Mouse (Mus musculus): Measurements from ENCODE around the gene Phyhd1. TPM values are rescaled to one million over a fixed set of nuclear protein-coding genes. Genes with fewer than 3 reads are reported as not detected.

Phyhd1 gene
- polyA plus RNA-seq, 1 experiment, result 101 TPM

DNA sequence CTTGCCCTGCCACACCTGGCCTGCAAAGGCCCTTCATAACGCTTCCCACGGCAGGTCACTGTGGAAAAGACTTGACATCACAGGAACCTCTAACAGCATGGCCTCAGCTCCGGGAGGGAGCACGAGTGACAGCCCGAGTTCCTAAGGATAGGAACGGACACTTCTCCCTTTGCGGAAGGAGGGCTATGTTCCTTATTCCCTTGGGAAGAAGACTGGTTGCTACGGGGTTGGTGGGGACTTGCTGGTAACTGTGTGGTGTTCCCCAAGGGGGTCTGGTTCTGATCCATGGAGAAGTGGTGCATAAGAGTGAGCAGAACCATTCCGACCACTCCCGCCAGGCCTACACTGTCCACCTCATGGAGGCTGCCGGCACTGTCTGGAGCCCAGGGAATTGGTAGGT, 14.7 kb downstream of the Phyhd1 start, which contains the start of gene Gm28038:
Gene Gm28038, plus strand, starts transcription at position 301 of the 400 bp plus-strand sequence.
- no peak for TF ChIP-seq CTCF (IDR thresholded peaks at IDR 0.05; ENCODE audit: borderline replicate concordance, insufficient read depth, low read length)
- no peak for TF ChIP-seq POLR2A (IDR thresholded peaks at IDR 0.05; ENCODE audit: low read depth, low read length)
- Histone ChIP-seq H3K4me1 (ENCODE audit: control insufficient read depth, insufficient read depth, low read length) (no peaks in the 10 kb centered on the region), H3K27ac (ENCODE audit: insufficient read depth, low read length) (no peak within 1 kb of the TSS), H3K4me3 (ENCODE audit: insufficient read depth, low read length) (no peak within 1 kb of the TSS)

DNA sequence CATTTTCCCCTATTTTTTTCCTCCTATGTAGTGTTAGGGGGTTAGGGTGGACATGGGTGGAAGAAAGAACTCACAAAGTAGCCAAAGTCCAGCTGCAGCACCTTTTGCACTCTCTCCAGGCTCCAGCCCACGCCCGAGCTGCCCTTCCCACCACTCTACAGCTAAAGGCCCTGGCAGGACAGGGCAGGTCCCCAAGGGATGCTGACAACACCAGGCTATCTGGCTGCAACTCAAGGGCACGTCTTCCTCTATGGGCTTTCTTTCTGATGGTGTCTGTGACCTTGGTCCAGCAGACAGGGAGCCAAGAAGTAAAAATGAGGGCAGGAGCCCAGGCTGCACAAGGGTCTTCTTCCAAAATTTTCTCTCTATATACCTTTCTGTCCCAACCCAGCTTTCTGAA, 15.6 kb downstream of the Phyhd1 start:
- Histone ChIP-seq H3K27ac (ENCODE audit: insufficient read depth, low read length) (no peak overlapping the region), H3K4me1 (ENCODE audit: control insufficient read depth, insufficient read depth, low read length) (no peaks in the 10 kb centered on the region), H3K4me3 (ENCODE audit: insufficient read depth, low read length) (no peak overlapping the region)
- TF ChIP-seq CTCF (IDR thresholded peaks at IDR 0.05; ENCODE audit: borderline replicate concordance, insufficient read depth, low read length) (no peak), POLR2A (IDR thresholded peaks at IDR 0.05; ENCODE audit: low read depth, low read length) (no peak)

DNA sequence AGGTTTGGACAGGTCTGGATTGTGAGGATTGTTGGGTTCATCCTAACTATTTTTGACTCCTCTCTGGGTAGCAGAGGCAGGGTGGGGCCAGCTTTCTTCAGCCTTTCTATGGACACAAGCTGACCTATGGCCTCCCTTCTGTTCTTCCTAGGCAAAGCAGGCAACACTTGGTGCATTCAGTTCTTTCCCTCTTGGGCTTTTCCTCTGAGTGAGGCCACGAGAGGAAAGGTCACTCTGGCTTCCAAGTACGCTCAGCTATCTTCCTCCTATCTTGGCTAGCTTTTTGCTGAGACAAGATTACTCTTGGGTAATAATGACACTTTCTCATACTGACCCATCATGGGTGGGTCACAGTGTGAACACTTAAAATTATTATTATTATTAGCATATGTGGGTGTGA, 17.2 kb downstream of the Phyhd1 start:
- Histone ChIP-seq H3K27ac (ENCODE audit: insufficient read depth, low read length) (no peak overlapping the region), H3K4me1 (ENCODE audit: control insufficient read depth, insufficient read depth, low read length) (no peaks in the 10 kb centered on the region), H3K4me3 (ENCODE audit: insufficient read depth, low read length) (no peak overlapping the region)
- TF ChIP-seq POLR2A (IDR thresholded peaks at IDR 0.05; ENCODE audit: low read depth, low read length) (no peak; the same call in 1 of the 2 replicates), CTCF (IDR thresholded peaks at IDR 0.05; ENCODE audit: borderline replicate concordance, insufficient read depth, low read length) (no peak)

DNA sequence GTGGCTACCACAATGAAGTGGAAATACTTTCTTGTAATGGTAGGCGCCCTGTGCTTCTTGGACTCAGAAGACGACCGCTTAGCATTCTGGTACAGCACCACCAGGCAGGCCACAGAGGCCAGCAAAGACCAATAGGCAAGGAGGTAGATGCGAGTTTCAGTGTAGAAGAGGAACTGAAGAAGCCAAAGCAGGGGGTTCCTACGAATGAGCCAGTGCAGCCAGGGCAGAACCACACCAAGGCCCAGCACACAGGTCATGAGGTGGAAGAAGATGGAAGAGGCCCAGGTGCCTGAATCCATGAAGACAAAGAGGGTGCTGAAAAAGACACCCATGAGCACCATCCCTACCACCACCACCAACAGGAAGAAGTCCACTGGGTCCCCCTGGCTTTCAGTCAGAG, 19.0 kb downstream of the Phyhd1 start:
- H3K4me1 ChIP-seq (ENCODE audit: control insufficient read depth, insufficient read depth, low read length), result no peaks in the 10 kb centered on the region
- TF ChIP-seq CTCF (IDR thresholded peaks at IDR 0.05; ENCODE audit: borderline replicate concordance, insufficient read depth, low read length), result no peak
- TF ChIP-seq POLR2A (IDR thresholded peaks at IDR 0.05; ENCODE audit: low read depth, low read length), result no peak
- peak overlapping the region; percentile 96 for H3K4me3 ChIP-seq (ENCODE audit: insufficient read depth, low read length)
- H3K27ac ChIP-seq (ENCODE audit: insufficient read depth, low read length), result no peak overlapping the region

DNA sequence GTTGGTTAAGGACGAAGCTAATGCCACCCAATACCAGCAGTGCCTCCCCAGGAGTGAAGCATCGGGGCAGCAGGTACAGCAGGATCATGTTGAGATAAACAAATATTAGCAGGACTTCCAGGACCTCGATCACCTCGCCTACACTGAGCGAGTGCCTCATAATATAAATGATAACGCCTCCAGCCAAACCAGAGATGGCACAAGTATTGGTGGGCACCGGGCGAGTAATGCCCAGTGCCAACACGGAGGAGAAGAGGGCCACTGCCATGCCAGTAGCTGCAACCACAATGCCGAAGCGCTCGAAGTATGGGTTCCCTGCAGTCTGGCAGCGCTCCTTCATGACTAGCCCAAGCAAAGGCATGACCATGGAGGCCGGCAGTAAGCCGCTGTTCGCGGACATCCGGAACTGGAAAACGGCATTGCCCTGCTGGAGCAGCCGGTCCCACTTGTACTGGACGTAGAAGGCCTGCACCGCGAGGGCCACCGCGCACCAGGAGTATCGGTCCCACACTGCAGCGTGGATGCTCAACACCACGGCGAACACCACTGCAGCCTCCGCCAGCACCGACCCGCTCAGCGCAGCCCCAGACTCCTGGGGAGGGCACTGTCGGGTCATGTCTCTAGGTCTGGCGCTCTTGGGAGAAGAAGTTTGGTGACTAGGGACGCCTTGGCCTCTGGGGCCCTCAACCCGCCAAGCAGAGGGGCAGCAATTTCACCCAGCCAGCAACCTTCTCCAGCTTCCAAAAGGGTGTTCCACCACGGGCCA, 19.6 kb downstream of the Phyhd1 start:
- H3K4me1 ChIP-seq (ENCODE audit: control insufficient read depth, insufficient read depth, low read length), result no peaks in the 10 kb centered on the region
- TF ChIP-seq CTCF (IDR thresholded peaks at IDR 0.05; ENCODE audit: borderline replicate concordance, insufficient read depth, low read length) (no peak), POLR2A (IDR thresholded peaks at IDR 0.05; ENCODE audit: low read depth, low read length) (no peak)
- H3K27ac ChIP-seq (ENCODE audit: insufficient read depth, low read length), result no peak overlapping the region
- H3K4me3 ChIP-seq (ENCODE audit: insufficient read depth, low read length), result peak overlapping the region; percentile 96

DNA sequence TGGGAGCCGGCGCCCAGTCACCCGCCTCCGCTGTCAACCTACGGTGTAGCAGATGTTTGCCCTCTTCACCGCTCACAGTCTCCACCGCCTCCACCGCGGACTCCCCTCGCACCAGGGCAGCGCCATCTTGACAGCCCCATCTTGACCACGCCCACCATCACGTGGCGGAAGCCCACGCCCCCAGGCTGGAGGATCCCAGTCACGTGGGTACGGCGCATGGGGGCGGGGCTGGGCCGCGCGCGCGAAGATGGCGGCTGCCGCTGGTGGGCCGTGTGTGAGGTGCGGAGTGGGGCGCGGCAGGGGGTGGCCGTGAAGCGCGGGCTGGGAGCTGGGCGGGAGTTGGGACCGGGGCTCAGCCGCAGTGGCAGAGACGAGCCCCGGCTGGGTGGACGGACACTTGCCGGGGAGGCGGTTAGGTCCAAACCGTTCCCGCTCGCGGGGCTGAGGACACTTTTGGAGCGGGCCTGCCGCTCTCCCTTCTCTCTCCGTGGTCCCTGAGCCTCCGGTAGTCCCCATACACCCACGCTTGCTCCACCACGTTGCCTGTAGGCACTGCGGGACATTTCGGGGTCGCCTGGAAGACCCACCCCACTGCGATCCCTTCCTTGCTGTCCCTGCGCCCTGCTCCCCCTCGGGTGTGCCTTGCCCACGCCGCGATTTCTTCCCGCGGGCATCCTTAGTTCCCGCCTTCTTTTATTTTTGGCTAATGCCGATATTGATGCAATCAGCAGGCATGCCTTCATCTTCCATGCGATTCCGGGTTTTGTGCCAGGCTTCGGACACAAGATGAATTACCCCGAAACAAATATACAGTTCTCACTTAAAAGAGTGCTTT, 20.4 kb downstream of the Phyhd1 start, which contains the start of the genes Dolk and Nup188:
Gene Dolk, minus strand, starts transcription at position 143 of the 835 bp plus-strand sequence.
Gene Nup188, plus strand, starts transcription at position 206 of the 835 bp plus-strand sequence.
- 0 out of 2 replicates have a peak within 1 kb of the TSS, but pooled peaks have one; percentile 29 for H3K27ac ChIP-seq (ENCODE audit: insufficient read depth, low read length)
- H3K4me3 ChIP-seq (ENCODE audit: insufficient read depth, low read length), result peak within 1 kb of the TSS; percentile 96
- peak; percentile 92; the same call in 1 of the 2 replicates for TF ChIP-seq POLR2A (IDR thresholded peaks at IDR 0.05; ENCODE audit: low read depth, low read length)
- TF ChIP-seq CTCF (IDR thresholded peaks at IDR 0.05; ENCODE audit: borderline replicate concordance, insufficient read depth, low read length), result no peak
- no peaks in the 10 kb centered on the region for H3K4me1 ChIP-seq (ENCODE audit: control insufficient read depth, insufficient read depth, low read length)

DNA sequence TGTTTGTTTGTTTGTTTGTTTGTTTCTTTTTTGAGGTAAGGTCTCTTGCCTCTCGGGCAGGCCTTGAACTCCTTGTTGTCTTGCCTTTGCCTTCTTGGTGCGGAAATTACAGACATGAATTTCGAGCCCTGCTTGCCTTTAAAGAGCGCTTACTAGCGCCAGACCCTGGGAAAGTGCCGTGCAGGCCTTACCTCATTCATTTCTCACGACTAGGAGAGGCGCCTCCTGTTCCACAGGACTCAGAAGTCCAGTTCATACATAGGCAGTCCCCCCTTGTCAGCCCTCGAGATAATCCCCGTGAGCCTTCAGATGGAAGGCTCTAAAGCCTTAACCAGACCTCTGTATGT, 21.0 kb downstream of the Phyhd1 start:
- TF ChIP-seq CTCF (IDR thresholded peaks at IDR 0.05; ENCODE audit: borderline replicate concordance, insufficient read depth, low read length), result no peak
- TF ChIP-seq POLR2A (IDR thresholded peaks at IDR 0.05; ENCODE audit: low read depth, low read length), result no peak
- peak overlapping the region; percentile 96 for H3K4me3 ChIP-seq (ENCODE audit: insufficient read depth, low read length)
- H3K4me1 ChIP-seq (ENCODE audit: control insufficient read depth, insufficient read depth, low read length), result no peaks in the 10 kb centered on the region
- 0 out of 2 replicates have a peak overlapping the region, but pooled peaks have one; percentile 29 for H3K27ac ChIP-seq (ENCODE audit: insufficient read depth, low read length)

DNA sequence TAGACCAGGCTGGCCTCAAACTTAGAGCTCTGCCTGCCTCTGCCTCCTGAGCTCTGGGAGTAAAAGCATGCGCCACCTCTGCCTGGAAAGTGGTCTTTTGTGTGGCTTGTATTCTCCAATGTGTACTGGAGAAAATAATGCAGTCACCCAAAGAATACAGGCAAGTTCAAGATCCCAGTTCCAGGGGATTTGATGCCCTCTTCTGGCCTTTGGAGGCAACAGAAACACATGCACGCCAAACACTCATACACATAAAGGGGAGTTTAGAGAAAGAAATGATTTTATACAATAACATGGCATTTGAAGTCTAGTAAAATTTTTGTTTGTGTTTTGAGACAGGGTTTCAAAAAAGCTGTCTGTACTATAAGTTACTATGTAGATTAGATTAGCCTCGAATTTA, 33.5 kb downstream of the Phyhd1 start:
- no peak for TF ChIP-seq POLR2A (IDR thresholded peaks at IDR 0.05; ENCODE audit: low read depth, low read length)
- no peak for TF ChIP-seq CTCF (IDR thresholded peaks at IDR 0.05; ENCODE audit: borderline replicate concordance, insufficient read depth, low read length)
- no peaks in the 10 kb centered on the region for H3K4me1 ChIP-seq (ENCODE audit: control insufficient read depth, insufficient read depth, low read length)
- H3K4me3 ChIP-seq (ENCODE audit: insufficient read depth, low read length), result no peak overlapping the region
- no peak overlapping the region for H3K27ac ChIP-seq (ENCODE audit: insufficient read depth, low read length)

DNA sequence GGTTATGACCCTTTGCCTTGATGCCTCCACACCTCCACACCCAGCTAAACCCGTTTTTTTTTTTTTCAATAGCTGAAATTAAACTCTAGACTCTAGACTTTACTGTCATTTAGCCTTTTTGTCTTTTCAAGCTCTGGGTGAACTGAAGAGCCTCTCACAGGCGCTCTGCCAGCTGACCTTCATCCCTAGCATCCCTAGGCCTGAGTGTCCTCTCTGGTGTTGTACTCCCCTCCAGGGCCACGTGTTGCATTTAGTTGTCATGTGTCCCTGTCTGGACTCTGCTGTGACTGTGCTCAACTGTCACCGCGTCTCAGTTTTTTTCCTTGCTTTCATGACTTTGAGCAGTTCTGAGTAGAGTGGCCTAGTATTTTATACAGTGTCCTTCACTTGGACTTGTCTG, 34.0 kb downstream of the Phyhd1 start:
- TF ChIP-seq CTCF (IDR thresholded peaks at IDR 0.05; ENCODE audit: borderline replicate concordance, insufficient read depth, low read length), result no peak
- TF ChIP-seq POLR2A (IDR thresholded peaks at IDR 0.05; ENCODE audit: low read depth, low read length), result no peak
- Histone ChIP-seq H3K4me3 (ENCODE audit: insufficient read depth, low read length) (no peak overlapping the region), H3K27ac (ENCODE audit: insufficient read depth, low read length) (no peak overlapping the region), H3K4me1 (ENCODE audit: control insufficient read depth, insufficient read depth, low read length) (no peaks in the 10 kb centered on the region)

All from embryonic fibroblast, embryonic 13.5 days (primary cell).